Mouse (Mus musculus) spleen, adult 18-20 months (tissue): ENCODE data around the gene Hist2h4.

Experiments
- DNase-seq, 2 experiments: peaks; one replicate each; pipeline ENCODE4 v3.0.0; 2022; ENCODE audit warnings: mixed read lengths in 2 of 2

The Hist2h4 gene

DNA sequence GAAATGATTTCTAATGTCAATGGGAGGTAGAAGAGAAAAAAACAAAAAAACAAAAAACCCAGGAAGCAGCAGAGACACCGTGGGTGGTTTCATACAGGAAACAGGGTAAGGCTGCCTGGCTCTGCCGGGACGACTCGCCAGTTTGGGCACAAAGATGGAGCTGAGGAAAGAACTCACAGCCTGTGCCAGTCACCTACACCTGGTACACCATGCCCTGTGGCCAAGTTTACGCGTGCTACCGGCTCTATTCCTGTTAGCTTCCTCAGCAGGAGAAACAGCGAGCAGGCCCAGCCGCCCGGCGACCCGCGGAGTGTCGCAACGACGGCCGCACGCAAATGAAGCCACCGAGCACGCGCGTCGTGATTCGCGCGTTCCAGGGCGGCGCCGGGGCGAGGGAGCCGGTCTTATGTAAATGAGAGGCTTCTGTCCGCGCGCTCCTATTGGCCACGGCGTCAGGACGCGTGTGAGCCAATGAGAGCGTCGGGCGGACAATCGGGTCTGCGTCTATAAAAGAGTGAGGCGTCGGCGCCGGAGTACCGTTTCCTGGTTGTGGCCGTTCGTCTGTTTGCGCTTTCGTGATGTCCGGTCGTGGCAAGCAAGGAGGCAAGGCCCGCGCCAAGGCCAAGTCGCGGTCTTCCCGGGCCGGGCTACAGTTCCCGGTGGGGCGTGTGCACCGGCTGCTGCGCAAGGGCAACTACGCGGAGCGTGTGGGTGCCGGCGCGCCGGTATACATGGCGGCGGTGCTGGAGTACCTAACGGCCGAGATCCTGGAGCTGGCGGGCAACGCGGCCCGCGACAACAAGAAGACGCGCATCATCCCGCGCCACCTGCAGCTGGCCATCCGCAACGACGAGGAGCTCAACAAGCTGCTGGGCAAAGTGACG lies 17.9 kb downstream of the Hist2h4 start, which contains the start of gene Hist2h2aa1:
Gene Hist2h2aa1 (plus strand): TSS at position 495 of the 884 bp plus-strand sequence.
- peak; percentile 83 for DNase-seq

DNA sequence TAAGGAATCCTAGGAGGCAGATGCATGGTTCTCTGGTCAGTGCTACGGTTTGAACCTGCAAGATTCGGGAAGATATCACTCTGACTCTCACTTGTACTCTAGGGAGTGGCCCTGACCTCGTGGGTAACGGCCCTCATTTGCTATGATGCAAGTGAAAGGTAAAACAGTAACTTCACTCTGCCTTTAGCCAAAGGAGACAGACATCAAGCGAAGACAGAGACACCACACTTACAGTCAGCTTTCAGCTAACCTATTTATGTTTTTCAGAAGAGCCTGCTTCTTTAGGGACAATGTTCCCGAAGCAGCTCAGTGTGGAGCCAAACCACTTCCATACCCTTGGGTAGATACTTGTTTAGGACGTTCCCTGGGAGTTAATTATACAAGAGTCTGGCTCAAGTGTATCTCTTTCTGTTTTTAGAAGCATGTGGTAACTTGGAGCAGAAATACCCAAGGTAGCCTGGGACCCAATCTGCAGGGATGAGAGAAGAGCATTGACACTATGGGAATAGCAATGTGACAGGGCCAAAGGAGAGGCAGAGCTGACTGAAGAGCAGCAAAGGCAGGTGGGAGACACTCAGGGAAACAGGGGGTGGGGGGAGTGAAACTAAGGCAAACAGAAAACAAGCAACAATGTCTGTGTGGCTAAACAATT lies 19.1 kb downstream of the Hist2h4 start:
- no peak for DNase-seq

DNA sequence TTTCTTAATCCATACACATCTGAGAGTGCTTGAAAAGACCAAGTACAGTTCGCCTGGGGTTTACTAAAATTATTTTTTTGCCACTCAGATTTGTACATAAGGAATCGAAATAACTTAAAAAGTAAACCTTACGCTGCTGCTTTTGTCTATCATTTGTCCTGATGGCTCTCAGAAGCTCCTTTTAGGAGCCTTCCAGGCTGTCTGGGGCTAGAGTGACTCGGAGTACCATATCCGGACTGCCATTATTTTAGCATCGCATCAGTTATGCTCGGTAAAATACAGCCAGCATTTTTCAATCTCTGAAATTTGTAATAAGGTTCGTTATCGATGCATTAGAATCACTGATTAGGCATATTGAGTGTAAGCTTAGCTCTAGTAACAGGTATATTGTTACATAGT lies 22.3 kb downstream of the Hist2h4 start:
- no peak for DNase-seq

DNA sequence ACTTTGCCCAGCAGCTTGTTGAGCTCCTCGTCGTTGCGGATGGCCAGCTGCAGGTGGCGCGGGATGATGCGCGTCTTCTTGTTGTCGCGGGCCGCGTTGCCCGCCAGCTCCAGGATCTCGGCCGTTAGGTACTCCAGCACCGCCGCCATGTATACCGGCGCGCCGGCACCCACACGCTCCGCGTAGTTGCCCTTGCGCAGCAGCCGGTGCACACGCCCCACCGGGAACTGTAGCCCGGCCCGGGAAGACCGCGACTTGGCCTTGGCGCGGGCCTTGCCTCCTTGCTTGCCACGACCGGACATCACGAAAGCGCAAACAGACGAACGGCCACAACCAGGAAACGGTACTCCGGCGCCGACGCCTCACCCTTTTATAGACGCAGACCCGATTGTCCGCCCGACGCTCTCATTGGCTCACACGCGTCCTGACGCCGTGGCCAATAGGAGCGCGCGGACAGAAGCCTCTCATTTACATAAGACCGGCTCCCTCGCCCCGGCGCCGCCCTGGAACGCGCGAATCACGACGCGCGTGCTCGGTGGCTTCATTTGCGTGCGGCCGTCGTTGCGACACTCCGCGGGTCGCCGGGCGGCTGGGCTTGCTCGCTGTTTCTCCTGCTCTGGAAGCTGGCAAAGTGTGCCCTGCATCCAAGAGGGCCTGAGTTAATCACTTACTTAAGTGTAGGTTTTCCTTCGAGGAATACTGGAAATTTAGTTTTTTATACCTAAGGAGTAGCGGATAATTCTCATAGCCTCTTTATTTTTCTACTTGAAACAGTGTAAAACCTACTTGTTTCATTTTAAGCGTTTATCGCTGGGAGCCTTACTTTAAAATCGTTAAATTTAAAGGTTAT lies 22.9 kb downstream of the Hist2h4 start, which contains the start of gene Hist2h2aa2:
Gene Hist2h2aa2 (minus strand): TSS at position 328 of the 850 bp plus-strand sequence.
- peak; percentile 89 to 92 for DNase-seq

DNA sequence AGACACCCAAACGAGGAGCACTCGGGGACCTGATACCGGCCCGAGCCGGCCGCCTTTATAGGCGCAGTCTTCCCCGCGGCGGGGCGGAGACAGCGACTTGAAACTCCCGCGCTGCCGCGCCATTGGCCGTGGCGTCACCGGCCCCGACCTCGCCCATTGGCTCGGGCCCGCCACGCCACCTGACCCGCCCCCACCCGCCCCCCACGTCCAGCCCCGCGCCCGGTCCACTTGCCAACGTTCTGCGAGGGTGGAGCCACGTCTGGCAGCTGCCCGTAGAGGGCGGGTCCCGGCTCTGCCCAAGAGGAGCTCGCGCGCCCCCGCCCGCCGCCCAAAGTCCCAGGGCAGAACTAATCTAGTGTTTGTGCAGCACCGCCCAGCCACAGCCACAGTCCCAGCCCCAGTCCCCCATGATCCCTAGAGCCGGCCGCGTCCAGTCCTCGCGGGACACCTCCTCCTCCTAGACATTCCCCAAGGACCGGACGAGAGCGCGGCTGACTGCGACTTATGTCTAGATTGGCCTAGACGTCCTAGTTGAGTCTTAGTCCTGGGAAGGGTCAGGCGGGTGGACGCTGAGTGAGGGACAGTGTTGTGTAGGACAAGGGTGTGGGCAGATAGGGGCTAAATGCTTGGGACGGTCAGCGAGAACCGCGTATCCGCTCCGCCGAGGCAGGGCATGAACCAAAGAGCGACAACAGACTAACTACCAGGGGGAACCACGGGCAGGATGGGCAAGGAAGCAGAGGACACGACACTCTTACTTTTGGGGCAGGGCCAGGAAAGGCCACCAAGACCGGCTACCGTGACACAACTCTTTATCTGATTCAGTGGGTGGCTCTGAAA lies 23.9 kb downstream of the Hist2h4 start, which contains the start of gene Hist2h3c2:
Gene Hist2h3c2 (minus strand): TSS at position 174 of the 840 bp plus-strand sequence.
- peak; percentile 19 to 60 for DNase-seq

DNA sequence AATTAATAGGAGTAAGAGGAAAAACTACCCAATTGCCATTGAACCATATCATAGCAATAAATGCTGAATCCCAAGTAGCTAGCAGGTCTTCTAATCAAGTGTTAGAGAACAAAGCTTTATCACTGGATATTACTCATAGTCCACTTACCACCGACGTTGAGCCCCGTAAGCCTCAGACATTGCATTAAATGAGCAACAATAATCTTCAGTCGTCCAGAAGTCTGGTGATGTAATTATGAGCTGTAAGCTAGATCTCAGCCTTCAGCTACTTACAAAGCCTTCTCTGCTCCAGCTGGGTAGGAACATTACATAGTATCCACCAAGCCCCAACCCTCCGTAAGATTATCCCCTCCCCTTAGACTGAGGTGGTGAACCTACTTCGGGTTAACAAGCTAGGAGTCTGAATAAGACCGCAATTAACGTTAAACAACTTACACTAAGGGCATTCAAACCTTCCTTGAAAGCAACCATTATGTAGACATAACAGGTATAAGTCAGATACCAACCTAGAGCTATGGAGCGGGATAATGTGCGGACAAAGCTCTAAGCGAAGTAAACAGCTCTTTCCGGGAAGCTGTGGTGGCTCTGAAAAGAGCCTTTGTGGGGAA lies 25.1 kb downstream of the Hist2h4 start:
- no peak for DNase-seq

DNA sequence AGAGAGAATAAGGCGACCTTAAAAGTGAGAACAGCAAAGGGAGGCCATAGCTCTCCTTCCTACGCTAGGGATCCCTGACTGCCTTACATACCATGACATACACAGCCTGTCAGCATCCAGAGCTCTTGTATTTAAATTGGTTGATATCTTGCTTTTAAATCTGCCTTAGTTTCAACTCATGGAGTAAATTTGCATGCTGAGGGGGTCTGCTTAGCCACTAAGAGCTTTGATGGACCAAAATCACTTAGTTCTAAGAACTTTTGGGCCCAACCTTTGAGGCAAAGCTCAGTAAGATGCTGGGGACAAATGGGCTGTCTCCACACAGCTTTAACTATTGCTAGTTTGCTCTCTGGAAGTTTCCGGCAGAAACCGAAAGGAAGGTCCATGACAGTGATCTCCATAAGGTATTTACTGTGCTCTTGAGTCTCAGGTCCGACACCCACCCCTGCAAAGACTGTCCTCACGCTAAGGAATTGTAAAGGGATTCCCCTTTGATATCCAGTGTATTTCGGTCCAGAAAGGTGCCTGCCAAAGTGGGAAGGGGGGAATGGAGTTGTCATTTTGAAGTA lies 25.7 kb downstream of the Hist2h4 start:
- no peak for DNase-seq

DNA sequence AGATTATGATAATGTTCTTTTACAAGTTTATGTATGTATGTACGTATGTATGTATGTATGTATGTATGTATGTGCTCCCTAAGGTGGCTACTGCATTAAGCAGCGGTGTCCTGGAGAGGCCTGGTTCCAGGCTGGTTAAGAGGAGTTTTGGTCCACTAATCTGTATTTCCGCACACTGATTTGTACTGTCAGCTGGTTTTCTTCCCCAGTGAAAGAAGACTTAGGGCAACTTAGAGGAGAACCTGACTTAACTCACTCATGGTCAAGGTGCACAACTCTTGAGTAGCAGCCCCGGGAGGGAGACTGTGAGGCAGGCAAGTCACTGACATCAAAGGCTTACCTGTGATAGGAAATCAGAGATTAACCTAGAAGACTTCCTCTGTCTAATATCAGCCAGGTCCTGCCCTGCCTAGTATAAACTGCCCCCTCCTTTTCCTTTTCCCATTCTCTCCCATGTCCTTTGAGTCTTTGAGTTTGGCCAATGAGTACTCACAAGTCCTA lies 26.2 kb downstream of the Hist2h4 start:
- no peak for DNase-seq

DNA sequence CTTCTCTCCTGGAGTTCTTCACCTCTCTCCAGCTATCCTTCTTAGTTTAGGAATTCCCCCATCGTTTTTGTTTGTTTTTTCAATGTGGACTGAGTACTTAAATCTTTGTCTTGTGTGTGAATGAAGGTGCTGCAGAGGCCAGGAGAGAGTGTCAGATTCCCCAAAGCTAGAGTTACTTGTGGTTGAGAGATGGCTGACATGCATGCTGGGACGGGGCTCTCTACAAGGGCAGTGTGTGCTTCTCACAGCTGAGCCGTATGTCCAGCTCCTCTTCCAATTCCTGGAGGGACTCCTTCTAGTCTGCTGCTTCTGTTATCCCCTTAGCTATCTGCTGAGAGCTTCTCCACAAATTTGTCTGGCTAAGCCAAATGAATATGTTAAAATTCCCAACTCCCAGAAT lies 27.3 kb downstream of the Hist2h4 start:
- no peak for DNase-seq

DNA sequence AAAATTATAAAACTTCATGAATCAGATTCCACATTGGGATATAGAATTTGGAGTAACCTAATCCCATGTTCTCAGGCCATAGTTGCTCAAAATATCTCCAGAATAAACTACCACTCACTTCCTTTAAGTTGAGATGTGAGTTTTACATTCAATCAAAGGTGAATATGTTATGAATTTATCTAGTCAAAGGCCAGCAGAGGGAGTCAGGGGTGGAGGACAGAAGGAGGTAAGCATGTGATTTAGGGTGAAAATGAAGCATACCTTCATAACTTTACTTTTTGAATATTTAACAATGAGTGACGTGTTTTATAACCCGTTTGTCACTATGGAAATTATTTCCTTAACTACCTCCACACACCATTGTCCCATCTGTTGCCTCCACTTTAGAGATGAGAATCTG lies 28.2 kb downstream of the Hist2h4 start:
- DNase-seq, result no peak

DNA sequence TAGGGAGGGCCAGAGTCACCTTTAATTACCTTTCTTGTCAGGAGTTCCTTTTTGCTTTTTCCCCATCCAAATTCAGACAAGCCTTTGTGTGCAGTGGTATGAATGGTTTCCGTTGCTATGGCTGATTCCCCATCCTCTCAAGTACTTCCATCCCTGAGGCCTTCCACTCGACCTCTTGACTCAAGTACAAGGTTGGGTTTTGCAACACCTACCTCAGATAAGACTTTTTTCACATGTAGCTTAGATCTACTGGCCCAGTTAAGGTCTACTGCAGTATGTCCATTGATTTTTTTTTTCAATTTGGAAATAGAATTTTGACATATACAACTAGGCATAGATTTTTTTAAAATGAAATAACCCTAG lies 31.4 kb downstream of the Hist2h4 start:
- no peak for DNase-seq

DNA sequence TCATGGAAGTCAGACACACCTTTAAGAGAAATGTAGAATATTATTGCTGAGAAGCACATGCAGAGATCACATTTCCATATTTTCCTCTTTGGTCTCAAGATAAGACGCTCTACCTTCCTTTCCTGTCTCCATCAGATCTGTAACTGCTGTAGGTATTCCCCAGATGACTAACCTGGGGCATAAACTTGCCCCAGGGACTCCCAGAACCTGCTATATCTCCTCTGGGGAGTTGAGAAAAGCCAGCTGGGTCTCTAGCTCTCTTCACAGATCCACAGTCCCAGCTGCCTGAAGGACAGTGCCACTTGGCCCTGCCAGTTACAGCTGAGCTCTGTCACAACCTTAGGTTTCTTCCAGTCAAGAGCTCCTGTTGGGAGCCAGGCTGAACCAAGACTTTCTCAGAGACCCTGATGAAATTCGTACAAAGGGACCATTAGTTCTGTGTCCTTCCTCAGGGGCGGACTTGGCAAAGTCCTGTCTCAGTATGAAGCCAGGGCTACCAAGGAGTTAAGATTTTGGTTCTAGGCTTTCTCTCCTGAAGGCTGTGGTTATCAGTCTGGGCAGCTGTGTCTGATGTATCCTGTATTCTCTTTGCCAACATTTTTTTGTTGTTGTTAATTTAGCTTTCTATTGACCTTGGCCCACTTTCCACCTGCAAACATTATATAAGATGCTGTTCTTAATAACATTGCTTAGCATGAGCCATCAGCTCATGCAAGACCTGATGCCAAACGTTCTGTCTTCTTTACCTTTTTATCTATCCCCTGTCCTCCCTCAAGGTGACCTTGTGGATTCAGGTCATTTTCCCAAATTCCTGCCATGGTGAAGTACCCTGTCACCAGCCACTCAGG lies 32.0 kb downstream of the Hist2h4 start:
- DNase-seq, result no peak

DNA sequence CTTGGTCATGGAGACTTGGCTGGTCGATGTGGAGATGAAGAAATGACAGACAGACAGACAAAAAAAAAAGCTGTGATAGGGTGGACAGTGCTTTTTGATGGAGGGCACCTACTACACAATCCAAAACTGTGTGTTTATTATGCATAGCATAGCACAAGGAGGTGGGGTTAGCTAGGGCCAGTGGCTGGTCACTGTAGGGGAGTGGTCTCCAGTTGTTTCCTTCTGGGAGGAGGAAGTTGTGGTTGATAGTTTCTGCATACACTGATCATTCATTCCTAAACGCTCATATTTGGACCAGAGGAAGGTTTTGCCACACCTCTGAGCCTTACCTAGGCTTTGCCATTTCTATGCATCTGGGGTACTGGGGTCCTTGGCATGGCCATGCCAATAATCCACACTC lies 32.7 kb downstream of the Hist2h4 start:
- DNase-seq, result no peak

DNA sequence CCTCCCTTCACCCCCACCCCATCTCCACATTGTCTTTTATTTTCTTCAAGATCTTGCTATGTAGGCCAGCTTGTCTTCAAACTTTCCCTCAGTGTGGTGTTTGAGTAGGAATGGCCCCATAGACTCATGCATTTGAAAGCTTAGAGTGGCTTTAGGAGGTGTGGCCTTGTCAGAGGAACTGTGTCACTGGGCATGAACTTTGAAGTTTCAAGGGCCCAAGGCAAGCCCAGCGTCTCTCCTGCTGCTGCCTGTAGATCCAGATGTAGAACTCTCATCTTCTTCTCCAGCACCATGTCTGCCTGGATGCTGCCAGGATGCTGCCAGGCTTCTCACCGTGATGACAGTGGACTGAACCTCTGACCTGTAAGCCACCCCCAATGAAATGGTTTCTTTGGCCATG lies 34.3 kb downstream of the Hist2h4 start:
- DNase-seq, result no peak

DNA sequence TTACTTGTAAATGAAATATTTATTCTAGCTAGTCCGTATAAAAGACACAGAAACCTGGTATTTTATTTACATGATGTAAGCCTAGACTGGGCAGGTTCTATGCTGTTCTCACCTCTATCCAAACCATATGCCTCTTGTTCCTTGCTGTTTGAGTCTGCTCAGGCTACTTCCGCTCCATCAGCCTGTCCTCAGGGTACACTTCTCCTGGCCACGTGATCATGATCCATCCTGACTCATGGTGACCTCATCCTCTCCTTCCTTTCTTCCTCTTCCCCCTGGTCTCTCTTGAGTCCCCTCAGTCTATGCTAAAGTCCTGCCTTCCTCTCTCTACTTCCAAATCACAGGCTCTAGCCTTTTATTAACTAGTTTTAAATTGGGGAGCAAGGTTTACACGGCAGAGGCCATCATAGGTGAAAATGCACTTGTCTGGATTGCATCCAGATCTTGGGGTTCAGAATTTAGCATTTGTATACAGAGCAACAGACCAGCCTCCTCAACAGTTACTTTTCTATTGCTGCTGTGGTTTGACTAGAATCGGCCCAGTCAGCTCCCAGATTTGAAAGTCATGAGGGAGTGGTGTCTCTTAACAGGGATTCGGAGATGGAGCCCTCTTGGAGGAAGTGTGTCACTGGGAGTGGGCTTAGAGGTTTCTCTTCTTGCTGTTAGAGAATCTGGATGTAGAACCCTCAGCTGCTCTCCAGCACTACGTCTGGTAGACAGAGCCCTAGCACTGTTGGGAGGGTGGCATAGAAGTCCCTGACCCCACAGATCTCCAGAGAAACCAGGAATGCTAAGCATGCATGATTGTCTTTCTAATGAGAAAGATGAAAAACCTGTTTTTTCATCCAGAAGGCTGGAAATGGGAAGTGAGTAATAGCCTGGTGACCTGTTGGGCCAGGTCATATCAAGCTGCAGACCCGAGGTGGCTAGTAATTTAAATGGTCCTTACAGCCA lies 36.1 kb downstream of the Hist2h4 start:
- no peak for DNase-seq

DNA sequence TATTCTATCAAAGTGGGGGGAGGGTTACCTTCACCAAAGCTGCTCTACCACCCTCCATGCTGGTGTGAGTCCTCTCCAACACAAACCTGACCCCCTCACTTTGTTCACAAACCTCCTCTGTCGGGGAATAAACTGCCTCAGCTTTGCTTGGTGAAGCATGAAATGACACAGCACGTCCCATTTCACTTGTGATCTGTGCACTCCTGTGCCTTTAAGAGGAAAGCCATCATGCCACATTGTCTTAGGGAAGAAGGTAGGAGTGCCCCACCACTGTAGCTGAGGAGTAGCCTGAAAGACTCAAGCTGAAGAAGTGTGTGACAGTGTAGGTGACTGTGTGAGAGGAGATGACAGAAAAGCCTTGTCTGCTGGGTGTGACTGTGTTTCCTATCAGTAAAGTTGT lies 37.7 kb downstream of the Hist2h4 start:
- no peak for DNase-seq

DNA sequence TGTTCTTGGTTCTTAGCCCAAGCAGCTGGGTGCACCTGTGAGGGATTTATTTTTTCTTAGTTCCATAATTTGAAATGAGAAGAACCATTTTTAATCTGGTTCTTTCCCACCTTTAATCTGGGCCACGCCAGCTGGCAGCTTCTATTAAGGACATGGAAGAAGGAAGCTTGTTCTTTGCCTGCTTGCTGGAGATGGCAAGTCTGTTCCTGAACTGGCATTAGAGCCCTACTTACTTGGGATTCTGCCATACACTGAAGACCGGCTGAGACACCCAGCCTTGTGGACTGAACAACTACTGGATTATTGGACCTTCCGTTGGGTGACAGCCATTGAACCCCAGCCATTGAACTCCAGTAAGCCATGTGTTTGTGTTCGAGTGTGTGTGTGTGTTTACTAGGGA lies 40.3 kb downstream of the Hist2h4 start:
- DNase-seq, result no peak

DNA sequence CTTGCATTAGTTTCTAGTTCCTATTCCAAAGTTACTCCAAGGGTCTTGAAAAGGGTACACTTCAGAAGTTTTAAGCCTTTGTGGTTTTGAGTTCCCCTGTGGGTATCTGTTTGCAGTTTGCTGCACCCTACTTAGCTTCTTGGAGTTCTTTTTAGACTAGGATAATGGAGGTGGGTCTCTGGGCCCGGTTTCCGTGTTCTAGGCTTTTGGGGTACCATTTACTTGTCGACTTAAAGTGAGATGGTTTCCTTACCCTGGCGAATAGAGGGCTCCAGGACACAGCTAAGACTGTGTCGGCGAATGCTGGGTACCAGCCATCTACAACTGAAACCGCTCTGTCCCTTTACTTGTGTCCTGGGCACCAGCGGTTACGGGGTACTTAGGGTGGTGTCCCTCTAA lies 41.5 kb downstream of the Hist2h4 start:
- DNase-seq, result peak in 1 of 2 experiments; percentile 29
